Mouse (Mus musculus) lung, adult 2 months (tissue): Measurements from ENCODE around the gene Hoxd13. TPM values are rescaled to one million over a fixed set of nuclear protein-coding genes. Genes with fewer than 3 reads are reported as not detected.

Source experiments
- DNase-seq: peaks from one replicate; pipeline ENCODE4 v3.0.0; 2022
- H3K4me1 ChIP-seq: fragments of 200-500 bp; 2 replicates; pipeline ENCODE4 v1.6.1; 2011; ENCODE audit warnings: low read length; ENCODE audit not compliant: control insufficient read depth, insufficient read depth
- H3K4me3 ChIP-seq: fragments of 200-500 bp; replicated peaks from 2 replicates; pipeline ENCODE3; 2011; ENCODE audit warnings: low read depth, mild to moderate bottlenecking, control low read depth, low read length; ENCODE audit errors: extremely low read depth
- CTCF ChIP-seq: fragments of 200-500 bp; IDR thresholded peaks from 2 replicates; pipeline ENCODE4 v1.5.1; 2011; ENCODE audit warnings: mild to moderate bottlenecking, low read length, control low read depth; ENCODE audit not compliant: insufficient read depth
- POLR2A ChIP-seq: fragments of 200-500 bp; IDR thresholded peaks from 2 replicates; pipeline ENCODE4 v1.6.1; 2011; ENCODE audit warnings: low read depth, mild to moderate bottlenecking, control low read depth, low read length, borderline replicate concordance; ENCODE audit errors: extremely low read depth
- WGBS: fragments of 180-500 bp; shearing (Covaris S2); methylation state at CpG from one replicate; pipeline ENCODE4 v1.1.7; 2018; 5-methylcytosine and 5-hydroxymethylcytosine counted together
- polyA plus RNA-seq: library from polyadenylated mRNA; depleted of rRNA; stranded (reverse); fragments of >200 nt; gene quantifications from 2 replicates; pipeline ENCODE4 v1.2.3, GENCODE M21; 2012

The Hoxd13 gene
- polyA plus RNA-seq, 1 experiment, result 0.04 TPM

DNA sequence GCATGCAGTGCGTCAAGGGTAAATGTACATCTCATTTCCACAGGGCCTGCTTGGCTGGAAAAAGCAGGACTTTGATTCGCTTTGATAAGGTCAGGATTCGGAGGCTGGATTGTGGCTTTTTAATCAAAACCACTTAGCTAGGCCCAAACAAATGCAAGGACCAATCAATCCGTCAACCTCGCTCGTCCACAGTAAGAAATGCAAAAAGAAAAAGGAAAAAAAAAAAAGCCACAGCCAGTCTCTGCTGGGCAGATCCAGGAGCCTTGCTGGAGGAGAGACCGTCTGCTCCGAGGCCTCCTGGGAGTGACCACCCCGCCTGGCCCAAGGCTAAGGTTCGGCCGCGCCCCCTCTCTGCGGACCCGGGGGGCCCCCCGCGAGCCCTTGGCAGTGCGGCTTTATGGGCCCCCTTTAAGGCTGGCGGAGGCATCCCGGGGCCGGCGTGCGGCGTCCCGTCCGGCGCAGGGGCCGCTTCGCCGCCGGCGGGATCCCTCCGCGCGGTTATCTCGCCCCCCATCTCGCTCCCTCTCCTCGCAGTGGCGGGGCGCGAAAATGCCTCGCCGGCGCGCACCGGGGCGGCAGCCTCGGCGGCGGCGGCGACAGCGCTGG, 36.4 kb downstream of the Hoxd13 start, which contains the start of gene Hoxd8:
Gene Hoxd8, plus strand, starts transcription at position 223 of the 606 bp plus-strand sequence.
- no peaks in the 10 kb centered on the region for H3K4me1 ChIP-seq
- DNase-seq, result no peak
- TF ChIP-seq CTCF (no peak), POLR2A (no peak)
- WGBS, result 4% methylated on average over 47 of the region's 52 CpGs
- H3K4me3 ChIP-seq, result no peak within 1 kb of the TSS

DNA sequence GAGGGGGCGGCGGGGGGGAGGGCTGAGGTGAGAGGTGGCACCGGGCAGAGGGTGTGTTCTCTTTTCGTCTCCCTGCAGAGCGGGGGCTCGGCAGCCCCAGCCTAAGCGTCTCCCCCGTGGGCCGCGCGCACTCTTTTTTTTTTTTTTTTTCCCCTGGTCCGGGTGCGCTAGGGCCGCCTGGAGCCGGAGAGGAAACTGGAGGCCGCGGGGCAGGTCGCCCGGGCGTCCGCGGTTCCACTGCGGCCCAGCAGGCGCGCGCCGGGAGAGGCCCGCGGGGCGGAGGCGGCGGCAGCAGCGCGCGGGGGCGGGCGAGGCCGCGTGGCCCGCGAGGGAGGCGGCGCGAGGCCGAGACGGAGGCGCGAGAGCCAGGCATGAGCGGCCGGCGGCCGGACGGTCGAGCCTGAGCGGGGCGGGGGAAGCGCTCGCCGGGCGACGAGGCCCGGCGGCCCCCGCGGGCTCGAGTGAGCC, 36.9 kb downstream of the Hoxd13 start:
- Histone ChIP-seq H3K4me1 (no peaks in the 10 kb centered on the region), H3K4me3 (no peak overlapping the region)
- TF ChIP-seq CTCF, result no peak
- TF ChIP-seq POLR2A, result no peak
- WGBS, result under 1% methylated on average over 64 of the region's 66 CpGs
- DNase-seq, result no peak

DNA sequence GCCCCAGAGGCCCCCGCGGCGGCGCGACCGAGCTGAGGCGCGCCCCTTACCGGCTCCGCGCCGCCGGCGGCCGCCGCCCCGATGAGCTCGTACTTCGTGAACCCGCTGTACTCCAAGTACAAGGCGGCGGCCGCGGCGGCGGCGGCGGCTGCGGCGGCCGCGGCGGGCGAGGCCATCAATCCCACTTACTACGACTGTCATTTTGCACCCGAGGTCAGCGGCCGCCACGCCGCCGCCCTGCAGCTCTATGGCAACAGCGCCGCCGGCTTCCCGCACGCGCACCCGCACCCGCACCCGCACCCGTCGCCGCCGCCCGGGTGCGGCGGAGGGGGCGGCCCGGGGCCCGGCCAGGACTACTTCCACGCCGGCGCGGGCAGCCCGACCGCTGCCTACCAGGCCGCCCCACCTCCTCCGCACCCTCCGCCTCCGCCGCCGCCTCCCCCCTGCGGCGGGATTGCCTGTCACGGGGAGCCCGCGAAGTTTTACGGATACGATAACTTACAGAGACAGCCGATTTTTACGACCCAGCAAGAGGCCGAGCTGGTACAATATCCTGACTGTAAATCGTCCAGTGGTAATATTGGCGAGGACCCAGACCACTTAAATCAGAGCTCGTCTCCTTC, 37.5 kb downstream of the Hoxd13 start:
- H3K4me3 ChIP-seq, result no peak overlapping the region
- no peak for DNase-seq
- TF ChIP-seq CTCF (no peak), POLR2A (no peak)
- 3% methylated on average over 82 of the region's 85 CpGs for WGBS
- H3K4me1 ChIP-seq, result no peaks in the 10 kb centered on the region

DNA sequence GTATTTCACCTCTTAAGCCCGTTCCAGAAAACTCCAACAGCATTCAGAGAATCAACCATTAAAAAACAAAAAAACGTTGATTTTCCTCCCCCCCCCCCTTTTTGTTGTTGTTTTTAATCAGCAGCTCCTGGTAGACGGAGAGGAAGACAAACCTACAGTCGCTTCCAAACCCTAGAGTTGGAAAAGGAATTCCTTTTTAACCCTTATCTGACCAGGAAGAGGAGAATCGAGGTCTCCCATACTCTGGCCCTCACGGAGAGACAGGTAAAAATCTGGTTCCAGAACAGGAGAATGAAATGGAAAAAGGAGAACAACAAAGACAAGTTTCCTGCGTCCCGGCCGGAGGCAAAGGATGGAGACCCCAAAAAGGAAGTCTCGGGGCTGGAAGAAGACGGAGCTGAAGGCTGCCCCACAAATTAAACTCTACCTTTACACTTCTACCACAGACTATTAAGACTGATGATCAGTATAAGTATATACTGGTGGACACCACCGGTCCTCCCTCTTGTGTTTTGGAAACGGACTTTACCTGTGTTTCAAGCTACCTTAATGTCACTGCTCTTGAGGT, 38.4 kb downstream of the Hoxd13 start:
- no peak for DNase-seq
- Histone ChIP-seq H3K4me1 (no peaks in the 10 kb centered on the region), H3K4me3 (no peak overlapping the region)
- WGBS, result 6% methylated on average over 13 of the region's 13 CpGs
- TF ChIP-seq POLR2A (no peak), CTCF (no peak)

DNA sequence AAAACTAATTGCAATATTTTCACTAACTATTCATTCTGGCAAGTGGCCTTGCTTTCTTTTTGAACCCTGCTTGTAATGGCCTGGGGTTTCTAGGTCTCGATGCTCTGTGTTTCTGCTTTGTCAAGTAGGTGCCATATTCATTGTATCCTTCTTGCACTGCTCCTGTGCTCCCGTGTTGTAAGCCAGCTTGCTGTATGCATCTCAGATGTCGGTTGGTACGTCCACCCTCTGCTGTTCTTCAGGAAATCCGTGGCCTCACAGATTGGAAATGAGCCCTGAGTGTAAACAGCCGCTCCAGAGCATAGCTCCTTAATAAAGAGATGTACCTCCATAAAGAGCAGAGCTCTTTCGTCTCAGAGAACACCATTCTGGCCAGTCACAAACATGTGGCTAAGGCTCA, 39.5 kb downstream of the Hoxd13 start:
- no peaks in the 10 kb centered on the region for H3K4me1 ChIP-seq
- 27% methylated on average over 7 of the region's 7 CpGs for WGBS
- TF ChIP-seq CTCF (no peak), POLR2A (no peak)
- no peak overlapping the region for H3K4me3 ChIP-seq
- no peak for DNase-seq

DNA sequence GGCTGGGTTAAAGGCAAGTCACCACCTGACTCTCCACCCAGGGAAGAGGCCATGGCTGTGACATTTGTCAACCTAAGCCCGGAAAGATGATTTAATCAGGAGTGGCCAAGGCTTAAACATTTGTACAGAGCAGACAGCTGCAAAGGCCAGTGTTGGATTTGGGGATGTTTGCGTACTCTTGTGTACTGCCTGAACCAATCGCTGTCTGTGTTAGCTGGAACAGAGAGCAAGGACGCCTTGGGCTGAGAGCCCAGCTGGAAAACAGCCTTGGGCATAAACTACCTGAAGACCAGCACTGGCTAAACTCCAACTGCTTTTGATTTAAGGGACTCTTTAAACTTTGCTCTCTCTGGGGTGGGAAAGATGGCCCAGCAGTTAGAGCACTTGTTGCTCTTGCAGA, 40.6 kb downstream of the Hoxd13 start:
- Histone ChIP-seq H3K4me3 (no peak overlapping the region), H3K4me1 (no peaks in the 10 kb centered on the region)
- no peak for DNase-seq
- 21% methylated on average over 4 of the region's 4 CpGs for WGBS
- TF ChIP-seq CTCF (no peak), POLR2A (no peak)

DNA sequence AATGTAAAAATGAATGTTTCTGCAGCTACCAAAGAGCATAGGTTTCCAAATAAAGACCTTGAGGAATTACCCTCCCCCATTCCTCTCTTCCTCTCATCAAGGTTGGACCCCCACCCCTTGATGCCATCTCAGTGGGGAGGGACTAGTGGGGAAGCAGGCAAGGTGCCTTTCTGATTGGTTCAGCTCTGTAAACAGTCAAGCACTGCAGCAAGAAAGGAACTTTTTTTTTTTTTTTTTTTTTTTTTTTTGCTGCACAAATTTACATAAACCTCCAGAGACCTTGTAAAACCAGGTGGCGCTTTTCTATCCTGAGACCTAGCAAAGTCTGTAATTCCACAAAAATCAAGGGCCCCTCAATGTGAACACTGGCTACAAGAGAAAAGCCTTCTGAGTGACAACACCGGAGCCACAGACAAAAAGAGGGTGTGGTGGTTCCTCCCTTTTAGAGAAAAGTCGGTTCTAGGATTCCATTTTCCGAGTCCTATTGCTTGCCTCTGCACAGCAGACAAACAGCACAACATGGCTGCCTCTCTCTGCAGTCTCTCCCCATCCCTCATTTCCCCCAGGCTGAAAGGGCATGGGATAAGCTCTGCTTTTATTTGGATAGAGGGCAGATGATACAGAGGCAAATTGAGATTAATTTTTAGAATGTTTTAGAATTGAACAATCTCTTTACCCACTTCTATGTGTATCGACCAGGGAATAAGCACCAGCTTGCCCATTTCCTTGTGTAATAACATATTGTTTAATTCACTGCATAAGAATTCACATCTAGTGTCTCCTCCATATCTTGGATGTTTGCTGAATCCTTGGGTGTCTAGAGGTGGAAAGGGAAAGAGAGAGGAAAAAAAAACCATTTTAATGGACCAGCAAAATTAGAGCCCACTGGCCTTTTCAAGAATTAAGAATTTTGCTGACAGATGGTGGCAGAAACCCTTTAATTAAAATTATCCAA, 41.6 kb downstream of the Hoxd13 start:
- DNase-seq, result no peak
- TF ChIP-seq POLR2A, result no peak
- no peak for TF ChIP-seq CTCF
- no peaks in the 10 kb centered on the region for H3K4me1 ChIP-seq
- 13% methylated on average over 5 of the region's 5 CpGs for WGBS
- no peak overlapping the region for H3K4me3 ChIP-seq

DNA sequence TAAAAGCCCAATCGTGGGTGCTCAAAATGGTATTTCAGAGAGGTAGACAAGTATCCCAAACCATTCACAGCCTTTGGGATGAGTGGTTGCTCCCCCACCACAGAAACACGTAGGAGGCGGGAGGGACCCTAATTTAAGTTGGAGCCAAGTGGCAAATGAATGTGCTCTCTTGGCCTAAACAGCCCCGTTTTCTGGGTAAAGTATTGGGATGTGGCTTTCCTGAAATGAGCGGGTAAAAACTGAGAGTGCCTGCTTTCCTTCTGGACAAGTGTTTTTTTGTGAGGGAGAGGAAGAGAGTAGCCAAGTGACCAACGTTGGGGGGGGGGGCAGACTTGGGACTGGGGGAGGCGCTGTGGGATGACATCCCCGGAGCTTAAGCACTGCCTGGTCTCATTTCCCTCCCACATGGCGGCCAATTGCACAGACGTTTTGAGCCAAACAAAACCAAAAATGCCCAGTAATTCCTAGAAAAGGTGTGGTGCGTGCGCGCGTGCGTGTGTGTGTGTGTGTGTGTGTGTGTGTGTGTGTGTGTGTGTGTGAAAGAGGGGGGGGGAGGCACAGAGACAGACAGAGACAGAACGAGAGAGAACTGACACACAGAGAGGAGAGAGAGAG, 42.9 kb downstream of the Hoxd13 start:
- 5% methylated on average over 16 of the region's 16 CpGs for WGBS
- Histone ChIP-seq H3K4me1 (no peaks in the 10 kb centered on the region), H3K4me3 (no peak overlapping the region)
- DNase-seq, result no peak
- TF ChIP-seq POLR2A, result no peak
- no peak for TF ChIP-seq CTCF
